Mouse (Mus musculus): ENCODE data around the gene Fam129a. TPM values are rescaled to one million over a fixed set of nuclear protein-coding genes. Genes with fewer than 3 reads are reported as not detected.
"Not testable (repeated sequence)": the region's sequence is repeated elsewhere in the genome, so short reads cannot be mapped to it uniquely, and the experiment has no call there.

Gene Fam129a
- polyA plus RNA-seq, 1 experiment from 2014 or later: 2.2 TPM

- Histone ChIP-seq H3K36me3 (no peaks in the 10 kb centered on the region), H3K27ac (replicated peaks) (no peak overlapping the region), H3K4me2 (replicated peaks) (no peak overlapping the region), H3K27me3 (no peaks in the 10 kb centered on the region), H3K9ac (replicated peaks) (no peak overlapping the region), H3K4me1 (no peaks in the 10 kb centered on the region), H3K9me3 (no peaks in the 10 kb centered on the region), H3K4me3 (no peak overlapping the region)
- ATAC-seq (replicated peaks): no peak
- WGBS: 94% methylated on average over 4 of the region's 4 CpGs
Observed at GRCm38 (mm10) chr1:151679883-151680613, 109.1 kb downstream of the Fam129a start.

GRCm38 (mm10) chr1:151680971-151681370 lies 110.0 kb downstream of the Fam129a start:
- no peaks in the 10 kb centered on the region for H3K36me3 ChIP-seq
- ATAC-seq (replicated peaks): no peak
- WGBS: 85% methylated on average over 3 of the region's 3 CpGs
- no peaks in the 10 kb centered on the region for H3K9me3 ChIP-seq
- no peak overlapping the region for H3K4me2 ChIP-seq (replicated peaks)
- no peak overlapping the region for H3K4me3 ChIP-seq
- no peak overlapping the region for H3K9ac ChIP-seq (replicated peaks)
- no peaks in the 10 kb centered on the region for H3K27me3 ChIP-seq
- H3K27ac ChIP-seq (replicated peaks): no peak overlapping the region
- H3K4me1 ChIP-seq: peaks cover 8% of the 10 kb centered on the region; the same call in 1 of the 2 replicates

GRCm38 (mm10) chr1:151682896-151683295 lies 111.9 kb downstream of the Fam129a start:
- no peak overlapping the region for H3K4me2 ChIP-seq (replicated peaks)
- H3K9me3 ChIP-seq: no peaks in the 10 kb centered on the region
- H3K27me3 ChIP-seq: no peaks in the 10 kb centered on the region
- ATAC-seq (replicated peaks): no peak
- no peak overlapping the region for H3K9ac ChIP-seq (replicated peaks)
- H3K36me3 ChIP-seq: no peaks in the 10 kb centered on the region
- H3K4me1 ChIP-seq: peaks cover 10% of the 10 kb centered on the region; the same call in 1 of the 2 replicates
- no peak overlapping the region for H3K27ac ChIP-seq (replicated peaks)
- 95% methylated on average over 6 of the region's 6 CpGs for WGBS
- no peak overlapping the region for H3K4me3 ChIP-seq

GRCm38 (mm10) chr1:151684451-151684892 lies 113.5 kb downstream of the Fam129a start:
- Histone ChIP-seq H3K4me2 (replicated peaks) (no peak overlapping the region), H3K9ac (replicated peaks) (no peak overlapping the region), H3K9me3 (no peaks in the 10 kb centered on the region), H3K27me3 (no peaks in the 10 kb centered on the region), H3K4me3 (no peak overlapping the region), H3K36me3 (no peaks in the 10 kb centered on the region), H3K27ac (replicated peaks) (no peak overlapping the region), H3K4me1 (peaks cover 13% of the 10 kb centered on the region; the same call in 1 of the 2 replicates)
- WGBS: 84% methylated on average over 7 of the region's 7 CpGs
- no peak for ATAC-seq (replicated peaks)

GRCm38 (mm10) chr1:151684978-151685377 lies 114.0 kb downstream of the Fam129a start:
- no peak overlapping the region for H3K9ac ChIP-seq (replicated peaks)
- H3K4me1 ChIP-seq: peaks cover 13% of the 10 kb centered on the region; the same call in 1 of the 2 replicates
- H3K27ac ChIP-seq (replicated peaks): no peak overlapping the region
- no peaks in the 10 kb centered on the region for H3K9me3 ChIP-seq
- ATAC-seq (replicated peaks): no peak
- H3K4me3 ChIP-seq: no peak overlapping the region
- no peak overlapping the region for H3K4me2 ChIP-seq (replicated peaks)
- no peaks in the 10 kb centered on the region for H3K27me3 ChIP-seq
- no peaks in the 10 kb centered on the region for H3K36me3 ChIP-seq
- WGBS: 56% methylated on average over 5 of the region's 5 CpGs

- Histone ChIP-seq H3K27ac (replicated peaks) (no peak overlapping the region), H3K36me3 (no peaks in the 10 kb centered on the region), H3K9me3 (no peaks in the 10 kb centered on the region), H3K9ac (replicated peaks) (no peak overlapping the region), H3K4me1 (peaks cover 13% of the 10 kb centered on the region; the same call in 1 of the 2 replicates), H3K4me3 (no peak overlapping the region), H3K27me3 (no peaks in the 10 kb centered on the region), H3K4me2 (replicated peaks) (no peak overlapping the region)
- 9% methylated on average over 12 of the region's 12 CpGs for WGBS
- no peak for ATAC-seq (replicated peaks)
Observed at GRCm38 (mm10) chr1:151685666-151686309, 114.8 kb downstream of the Fam129a start.

- Histone ChIP-seq H3K9ac (replicated peaks) (no peak overlapping the region), H3K27ac (replicated peaks) (no peak overlapping the region), H3K4me2 (replicated peaks) (no peak overlapping the region), H3K4me3 (no peak overlapping the region), H3K4me1 (peaks cover 13% of the 10 kb centered on the region; the same call in 1 of the 2 replicates), H3K27me3 (no peaks in the 10 kb centered on the region), H3K36me3 (no peaks in the 10 kb centered on the region), H3K9me3 (no peaks in the 10 kb centered on the region)
- 59% methylated on average over 8 of the region's 8 CpGs for WGBS
- ATAC-seq (replicated peaks): no peak
Observed at GRCm38 (mm10) chr1:151686696-151687095, 115.7 kb downstream of the Fam129a start.

GRCm38 (mm10) chr1:151689032-151689431 lies 118.0 kb downstream of the Fam129a start:
- Histone ChIP-seq H3K27ac (replicated peaks) (no peak overlapping the region), H3K36me3 (no peaks in the 10 kb centered on the region), H3K9ac (replicated peaks) (no peak overlapping the region), H3K27me3 (no peaks in the 10 kb centered on the region), H3K9me3 (no peaks in the 10 kb centered on the region), H3K4me3 (no peak overlapping the region), H3K4me1 (peaks cover 13% of the 10 kb centered on the region; the same call in 1 of the 2 replicates), H3K4me2 (replicated peaks) (no peak overlapping the region)
- ATAC-seq (replicated peaks): no peak
- WGBS: 58% methylated on average over 5 of the region's 5 CpGs

- no peak for ATAC-seq (replicated peaks)
- no peaks in the 10 kb centered on the region for H3K9me3 ChIP-seq
- H3K4me1 ChIP-seq: peaks cover 13% of the 10 kb centered on the region; the same call in 1 of the 2 replicates
- H3K9ac ChIP-seq (replicated peaks): no peak overlapping the region
- H3K27me3 ChIP-seq: no peaks in the 10 kb centered on the region
- no peak overlapping the region for H3K4me3 ChIP-seq
- no peak overlapping the region for H3K27ac ChIP-seq (replicated peaks)
- WGBS: 77% methylated on average over 8 of the region's 8 CpGs
- no peak overlapping the region for H3K4me2 ChIP-seq (replicated peaks)
- H3K36me3 ChIP-seq: no peaks in the 10 kb centered on the region
Observed at GRCm38 (mm10) chr1:151689561-151689960, 118.6 kb downstream of the Fam129a start.

GRCm38 (mm10) chr1:151690061-151690460 lies 119.1 kb downstream of the Fam129a start:
- no peaks in the 10 kb centered on the region for H3K27me3 ChIP-seq
- H3K4me3 ChIP-seq: no peak overlapping the region
- peaks cover 13% of the 10 kb centered on the region; the same call in 1 of the 2 replicates for H3K4me1 ChIP-seq
- H3K9ac ChIP-seq (replicated peaks): no peak overlapping the region
- no peaks in the 10 kb centered on the region for H3K9me3 ChIP-seq
- H3K27ac ChIP-seq (replicated peaks): no peak overlapping the region
- no peaks in the 10 kb centered on the region for H3K36me3 ChIP-seq
- no peak overlapping the region for H3K4me2 ChIP-seq (replicated peaks)
- 86% methylated on average over 6 of the region's 6 CpGs for WGBS
- ATAC-seq (replicated peaks): no peak

- H3K4me1 ChIP-seq: peaks cover 8% of the 10 kb centered on the region; the same call in 1 of the 2 replicates
- H3K9me3 ChIP-seq: no peaks in the 10 kb centered on the region
- WGBS: 69% methylated on average over 7 of the region's 7 CpGs
- H3K4me2 ChIP-seq (replicated peaks): no peak overlapping the region
- no peak overlapping the region for H3K9ac ChIP-seq (replicated peaks)
- H3K4me3 ChIP-seq: no peak overlapping the region
- no peaks in the 10 kb centered on the region for H3K36me3 ChIP-seq
- H3K27ac ChIP-seq (replicated peaks): no peak overlapping the region
- no peak for ATAC-seq (replicated peaks)
- no peaks in the 10 kb centered on the region for H3K27me3 ChIP-seq
Observed at GRCm38 (mm10) chr1:151690583-151691193, 119.7 kb downstream of the Fam129a start.

- WGBS: 79% methylated on average over 6 of the region's 6 CpGs
- not testable (repeated sequence) for H3K9ac ChIP-seq (replicated peaks); H3K4me2 ChIP-seq (replicated peaks); H3K4me1 ChIP-seq; H3K27ac ChIP-seq (replicated peaks); H3K27me3 ChIP-seq; ATAC-seq (replicated peaks); H3K36me3 ChIP-seq; H3K4me3 ChIP-seq; H3K9me3 ChIP-seq
Observed at GRCm38 (mm10) chr1:151692867-151693266, 121.9 kb downstream of the Fam129a start.
